Mouse (Mus musculus) right cerebral cortex, postnatal 36 days (tissue): Measurements from ENCODE around the gene Samd13.

Experiments used
- DNase-seq, 2 experiments: peaks; one replicate each; pipeline ENCODE4 v3.0.0; 2022; ENCODE audit warnings: low spot score in 2 of 2, mixed read lengths in 1 of 2

The Samd13 gene

DNA sequence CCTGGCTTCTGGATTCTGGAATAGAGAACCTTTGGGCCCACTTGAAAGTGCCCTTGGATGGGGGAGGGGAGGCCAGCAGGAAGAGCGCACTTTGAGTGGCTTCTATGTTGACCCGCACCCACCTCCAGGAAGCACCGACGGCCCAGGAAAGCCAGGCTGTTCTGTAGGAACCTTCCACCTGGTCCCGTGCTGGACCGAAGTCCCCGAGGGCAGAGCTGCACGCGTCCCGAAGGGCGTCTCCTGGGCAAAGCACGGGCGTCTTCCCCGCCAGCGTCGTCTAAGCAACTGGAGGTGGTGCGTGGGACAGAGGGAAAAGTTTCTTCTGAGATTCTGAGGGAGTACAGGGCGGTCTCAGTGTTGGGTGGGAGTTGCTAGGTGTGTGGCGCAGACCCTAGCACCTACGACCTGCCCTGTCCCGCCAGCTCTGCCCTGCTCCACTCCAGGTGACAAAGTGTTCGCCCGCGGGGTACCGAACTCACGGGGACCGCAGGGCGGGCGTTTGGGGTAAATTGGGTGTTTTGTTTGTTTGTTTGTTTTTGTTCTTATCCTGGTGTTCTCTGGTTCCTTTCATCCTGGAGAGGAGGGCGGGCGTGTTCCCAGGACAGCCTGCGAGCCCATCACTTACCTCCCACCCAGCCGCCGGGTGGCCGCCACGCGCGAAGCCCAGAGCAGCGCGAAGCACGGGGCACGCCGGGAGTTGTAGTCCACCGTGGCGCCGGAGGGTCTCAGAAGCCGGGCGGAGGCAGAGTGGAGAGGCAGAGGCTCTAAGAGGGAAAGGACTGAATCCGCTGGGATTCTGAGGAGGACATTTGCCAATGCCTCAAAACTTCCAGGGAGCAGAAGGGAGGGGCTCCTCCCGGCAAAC, at the start of gene Samd13:
Gene Samd13 (minus strand): TSS at position 782 of the 865 bp plus-strand sequence.
- peak; percentile 25 to 26 for DNase-seq

DNA sequence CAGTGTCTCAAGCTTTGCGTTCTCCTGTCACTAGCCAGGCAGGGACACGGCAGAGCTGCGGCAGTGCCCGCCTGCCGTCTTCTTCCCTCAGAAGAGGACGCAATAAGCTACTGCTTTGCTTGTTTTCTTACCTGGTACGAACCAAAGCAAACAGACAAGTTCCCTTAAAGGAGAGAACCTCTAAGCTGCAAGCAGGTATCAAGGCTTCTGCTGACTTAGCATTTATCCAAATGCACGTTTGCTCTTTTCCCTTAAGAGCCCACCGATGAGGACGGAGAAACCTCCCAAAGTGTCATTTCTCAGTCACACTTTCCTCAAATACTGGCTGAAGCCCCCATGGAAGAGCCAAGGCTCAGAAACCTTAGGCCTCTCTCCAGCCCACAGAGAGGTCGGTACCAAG, 46.1 kb upstream of the Samd13 start:
- no peak for DNase-seq

DNA sequence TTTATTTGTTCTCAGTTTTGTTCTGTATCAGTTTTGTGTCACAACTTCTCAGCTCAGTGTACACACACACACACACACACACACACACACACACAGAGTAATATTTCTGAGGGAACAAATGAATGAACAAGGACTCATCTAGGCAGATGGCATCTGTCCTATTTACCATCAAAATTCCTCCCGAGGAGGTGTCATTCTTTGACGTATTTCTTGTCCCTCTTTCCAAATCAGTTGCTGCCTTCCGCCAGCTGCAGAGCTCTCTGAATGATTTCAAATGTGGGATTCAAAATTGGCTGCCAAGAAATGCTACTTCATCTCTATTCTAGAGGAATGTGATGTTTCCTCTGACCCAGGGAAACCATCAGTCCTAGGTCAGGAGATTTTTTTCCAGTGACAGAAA, 37.6 kb upstream of the Samd13 start:
- peak in 1 of 2 experiments; percentile 34 for DNase-seq

GRCm38 (mm10) chr3:146719696-146720095, 34.3 kb upstream of the Samd13 start:
- DNase-seq: no peak

- no peak for DNase-seq
Observed at GRCm38 (mm10) chr3:146718251-146718650, 32.9 kb upstream of the Samd13 start.

DNA sequence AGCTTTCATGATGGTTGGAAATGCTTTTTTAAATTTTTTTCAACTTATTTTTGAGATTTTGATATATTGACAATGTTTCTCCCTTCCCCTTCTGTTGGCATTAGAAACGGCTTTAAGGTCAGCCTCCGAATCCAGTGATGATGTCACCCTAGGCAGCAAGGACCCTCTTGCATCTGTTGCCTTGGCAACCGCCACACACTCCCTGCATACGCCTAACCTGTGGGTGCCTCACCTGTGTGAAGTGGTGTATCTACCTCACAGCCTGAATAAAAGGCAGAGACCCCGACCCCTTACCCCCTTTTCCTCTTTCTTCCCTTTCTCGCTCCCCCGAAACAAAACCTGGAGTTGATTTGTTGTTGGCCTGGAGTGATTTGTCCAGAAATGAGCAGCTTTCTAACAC, 26.9 kb upstream of the Samd13 start:
- DNase-seq: no peak

DNA sequence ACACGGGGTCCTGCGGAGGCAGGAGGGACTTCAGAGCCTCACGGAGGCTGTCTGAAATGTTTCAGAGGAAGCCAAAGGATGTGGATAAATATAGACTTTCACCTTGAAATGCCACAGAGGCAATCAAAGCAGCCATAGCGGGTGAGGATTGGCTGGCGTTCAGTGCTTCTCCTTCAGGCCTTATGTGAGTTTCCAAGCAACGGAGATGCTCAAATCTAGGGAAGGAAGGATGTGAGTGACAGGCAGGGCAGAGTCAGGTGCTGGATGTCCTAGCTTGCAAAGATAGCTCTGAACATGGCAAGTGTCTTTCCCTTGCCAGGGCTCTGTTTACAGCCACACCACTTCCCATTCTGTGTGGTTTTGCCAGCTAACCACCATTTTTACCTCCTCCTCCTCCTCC, 26.2 kb upstream of the Samd13 start:
- peak; percentile 41 to 43 for DNase-seq

- DNase-seq: peak in 1 of 2 experiments; percentile 28
Observed at GRCm38 (mm10) chr3:146711084-146711483, 25.7 kb upstream of the Samd13 start.

DNA sequence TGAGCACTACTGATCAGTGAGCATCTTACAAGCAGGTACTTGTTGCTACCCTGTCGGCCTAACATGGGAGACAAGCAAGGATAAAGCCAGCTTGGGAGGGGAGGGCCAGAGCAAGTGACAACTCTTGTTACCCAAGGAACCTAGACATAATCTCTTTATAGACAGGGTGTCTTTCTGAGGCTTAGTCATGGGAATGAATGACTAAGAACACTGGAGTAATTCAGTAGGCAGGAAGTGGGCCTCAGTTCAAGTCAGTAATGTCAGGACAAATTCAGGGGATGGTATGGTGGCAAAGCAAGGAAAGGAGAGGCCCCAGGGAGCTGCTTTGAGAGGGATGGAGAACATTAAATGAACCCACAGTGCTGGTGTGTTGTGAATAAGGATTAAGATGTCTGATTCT, 23.7 kb upstream of the Samd13 start:
- DNase-seq: no peak

GRCm38 (mm10) chr3:146708381-146708780, 23.0 kb upstream of the Samd13 start:
- no peak for DNase-seq

DNA sequence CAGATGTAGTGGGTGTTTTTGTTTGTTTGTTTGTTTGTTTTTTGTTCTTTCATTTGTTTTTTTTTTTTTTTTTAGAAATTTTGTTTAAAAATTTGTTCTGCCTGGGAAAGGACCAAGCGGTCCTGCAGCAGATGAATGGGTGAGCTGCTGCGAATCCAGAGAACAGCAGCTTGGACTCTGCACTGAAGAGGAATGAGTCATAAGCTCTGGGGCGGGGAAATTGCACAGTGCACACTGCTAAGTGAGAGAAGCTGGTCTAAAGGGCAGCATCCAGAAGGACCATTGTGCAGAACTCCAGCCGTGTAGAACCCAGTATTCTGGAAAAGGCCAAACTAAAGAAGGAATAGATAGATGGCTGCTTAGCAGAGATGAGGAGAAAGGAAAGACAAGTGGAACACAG, 18.7 kb upstream of the Samd13 start:
- DNase-seq: no peak

DNA sequence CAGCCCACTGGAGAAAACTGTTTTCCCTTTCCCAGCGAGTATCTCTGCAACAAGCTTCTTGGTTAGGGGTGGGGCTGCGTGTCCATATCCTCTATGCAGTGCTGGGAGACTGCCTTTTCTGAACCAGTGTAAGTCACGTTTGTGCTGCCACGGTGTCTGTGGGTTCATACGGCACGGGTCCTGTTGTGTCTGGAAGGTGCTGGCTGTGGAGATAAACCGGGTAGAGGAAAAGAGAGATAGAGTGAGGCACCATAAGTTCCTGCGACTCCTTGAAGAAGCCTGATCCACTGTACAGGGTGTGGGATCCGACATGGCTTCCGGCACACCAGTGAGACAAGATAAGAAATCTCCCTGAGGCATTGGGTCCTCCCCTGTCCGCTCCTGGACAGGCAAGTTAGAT, 14.7 kb upstream of the Samd13 start:
- no peak for DNase-seq

DNA sequence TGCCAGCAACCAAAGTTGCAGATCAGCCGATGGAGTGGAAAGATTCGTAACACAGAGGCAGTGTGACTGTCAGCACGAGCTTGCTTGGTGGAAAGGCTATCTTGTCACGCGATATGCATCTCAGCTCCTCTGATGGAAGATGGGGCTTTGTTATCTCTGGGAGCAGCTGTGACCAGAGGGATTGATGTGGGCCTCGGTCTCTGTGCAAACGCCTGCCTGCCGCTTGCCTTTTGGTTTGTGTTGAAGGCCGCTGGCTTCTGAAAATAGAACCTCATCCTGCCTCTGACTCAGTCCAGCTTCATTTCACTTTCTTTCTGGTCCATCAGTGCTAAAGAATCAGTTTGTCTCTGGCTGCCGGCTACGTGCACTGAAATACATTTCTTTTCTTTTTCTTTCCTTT, 13.6 kb upstream of the Samd13 start:
- no peak for DNase-seq

DNA sequence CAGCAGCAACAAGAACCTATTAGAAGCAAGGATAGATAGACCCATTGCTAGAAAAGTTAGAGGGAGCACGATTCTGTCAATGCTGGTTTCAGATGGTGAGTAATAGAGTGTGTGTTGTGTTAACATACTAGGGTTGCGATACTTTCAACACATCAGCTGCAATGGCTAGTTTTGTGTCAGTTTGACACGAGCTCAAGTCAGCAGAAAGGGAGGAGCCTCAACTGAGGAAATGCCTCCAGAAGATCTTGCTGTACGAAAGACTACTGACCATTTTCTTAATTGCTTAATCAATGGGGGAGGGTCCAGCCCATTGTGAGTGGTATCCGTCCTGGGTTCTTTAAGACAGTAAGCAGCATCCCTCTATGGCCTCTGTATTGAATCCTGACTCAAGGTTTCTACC, 7.2 kb upstream of the Samd13 start:
- no peak for DNase-seq

DNA sequence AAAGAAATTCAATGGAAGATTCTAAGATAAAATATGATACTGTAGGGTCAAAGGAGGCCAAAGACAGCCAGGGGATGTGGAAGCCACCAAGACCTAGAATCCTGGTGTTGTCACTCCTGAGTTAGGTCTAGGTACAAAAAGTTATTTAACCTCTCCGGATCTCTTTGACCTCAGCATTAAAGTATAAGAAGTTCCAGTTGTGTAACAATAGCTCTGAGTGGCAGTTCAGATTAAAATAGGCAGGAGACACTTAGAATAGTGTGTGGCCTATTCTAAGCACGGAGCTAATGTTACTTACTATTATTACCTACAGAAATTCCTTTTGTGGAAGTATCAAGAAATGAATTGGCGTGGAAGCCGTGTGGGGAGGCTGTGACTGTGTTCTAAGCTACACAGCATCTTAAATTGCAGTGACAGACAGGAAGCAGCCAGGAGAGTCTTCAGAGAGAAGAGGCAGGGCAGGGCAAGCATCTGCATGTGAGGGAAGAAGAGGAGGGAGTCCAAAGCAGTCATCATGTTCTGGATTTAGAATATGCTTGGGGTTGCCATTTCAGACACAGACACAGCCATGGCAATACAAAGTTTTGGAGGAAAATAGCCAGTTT, 1.8 kb upstream of the Samd13 start:
- no peak for DNase-seq

DNA sequence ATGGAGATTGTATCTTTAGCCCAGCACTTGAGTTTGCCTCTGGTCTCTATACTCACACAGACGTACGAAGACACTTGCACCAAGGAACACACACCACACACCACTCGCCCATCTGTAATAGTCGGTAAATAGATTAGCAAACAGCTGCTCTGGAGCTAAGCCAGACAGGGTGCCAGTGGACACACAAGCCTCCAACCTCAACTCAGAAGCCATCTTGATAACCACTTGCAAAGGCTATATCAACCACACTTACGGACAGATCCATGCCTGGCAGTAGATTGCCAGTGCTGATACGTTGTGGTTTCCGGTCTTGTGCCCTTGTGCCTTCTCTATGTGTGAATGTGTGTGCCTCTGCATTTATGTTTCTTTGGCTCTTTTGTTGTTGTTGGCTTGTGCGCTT, 1.0 kb upstream of the Samd13 start:
- no peak for DNase-seq

GRCm38 (mm10) chr3:146683095-146683494, 2.3 kb downstream of the Samd13 start:
- no peak for DNase-seq

DNA sequence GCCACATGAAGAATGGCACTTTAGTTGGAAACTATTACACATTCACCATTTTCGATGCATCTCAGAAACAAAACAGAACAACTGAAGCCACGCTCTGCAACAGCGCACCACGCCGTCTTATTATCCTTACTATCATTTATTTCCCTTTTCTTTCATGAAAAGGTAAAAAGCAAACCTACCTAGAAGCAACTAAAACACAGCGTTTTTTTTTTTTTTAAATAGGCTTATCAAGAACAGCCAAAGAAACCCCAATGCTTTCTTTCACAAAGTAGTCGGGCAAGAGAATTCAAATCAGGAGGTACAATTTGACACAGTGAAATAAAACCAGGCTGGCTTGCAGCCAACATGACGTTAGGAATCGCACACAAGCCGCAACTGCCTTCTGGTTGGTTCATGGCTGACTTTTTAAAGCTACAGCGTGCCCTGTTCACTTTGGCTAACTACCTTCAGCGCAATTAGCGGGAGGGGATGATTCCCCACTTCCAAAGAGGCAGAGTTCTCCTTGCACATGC, 3.2 kb downstream of the Samd13 start:
- peak; percentile 48 to 59 for DNase-seq

DNA sequence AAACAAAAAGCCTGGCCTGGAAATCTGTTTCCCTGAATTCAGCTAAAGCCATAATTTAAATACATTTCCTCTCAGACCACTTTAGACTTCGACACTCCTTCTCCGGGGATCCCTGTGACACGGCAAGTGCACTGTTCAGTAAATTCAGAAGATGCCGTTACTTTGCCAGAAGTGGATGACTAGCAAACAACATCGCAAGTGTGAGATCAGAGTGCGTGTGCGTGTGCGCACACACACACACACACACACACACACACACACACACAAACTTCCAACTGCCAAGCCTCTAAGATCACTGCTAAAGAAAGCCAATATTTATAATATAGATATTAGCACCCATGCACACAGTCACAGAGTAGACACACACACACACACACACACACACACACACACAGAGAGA, 3.7 kb downstream of the Samd13 start:
- no peak for DNase-seq

DNA sequence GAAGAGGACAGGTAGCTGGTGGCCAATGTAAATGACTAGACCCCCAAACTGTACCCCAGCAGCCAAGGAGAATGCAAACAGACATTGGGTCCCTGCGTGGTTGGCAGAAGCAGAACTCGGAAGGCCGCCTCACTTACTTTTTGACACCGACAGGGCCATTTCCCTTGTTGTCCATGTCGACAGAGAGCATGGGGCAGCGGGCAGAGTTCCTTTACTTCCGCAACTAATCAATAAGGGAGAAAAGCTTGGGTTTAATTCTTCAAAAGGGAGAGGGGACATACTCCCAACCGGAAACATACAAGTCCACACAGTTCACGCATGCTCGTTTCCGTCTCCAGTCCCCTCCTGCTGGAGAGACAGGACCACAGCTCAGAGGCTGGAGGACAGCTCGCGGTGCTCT, 4.8 kb downstream of the Samd13 start:
- no peak for DNase-seq

DNA sequence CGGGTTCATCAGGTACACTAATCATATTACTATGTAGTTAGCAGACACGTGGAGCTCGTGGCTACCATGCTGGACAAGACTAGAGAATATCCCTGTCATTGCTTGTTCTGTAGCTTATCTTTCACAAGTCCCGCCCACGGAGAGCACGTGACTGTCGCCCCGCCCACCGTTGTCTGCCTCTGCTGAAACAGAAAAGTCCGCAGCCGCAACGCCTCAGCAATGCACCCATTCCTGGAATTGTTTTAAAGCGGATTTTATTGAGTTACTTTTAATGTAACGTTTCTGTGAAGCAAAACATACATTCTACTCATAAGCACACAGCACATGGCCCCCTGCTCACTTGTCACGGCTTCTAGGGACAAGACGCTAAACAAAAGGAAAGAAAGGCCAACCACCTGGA, 5.7 kb downstream of the Samd13 start:
- DNase-seq: no peak

DNA sequence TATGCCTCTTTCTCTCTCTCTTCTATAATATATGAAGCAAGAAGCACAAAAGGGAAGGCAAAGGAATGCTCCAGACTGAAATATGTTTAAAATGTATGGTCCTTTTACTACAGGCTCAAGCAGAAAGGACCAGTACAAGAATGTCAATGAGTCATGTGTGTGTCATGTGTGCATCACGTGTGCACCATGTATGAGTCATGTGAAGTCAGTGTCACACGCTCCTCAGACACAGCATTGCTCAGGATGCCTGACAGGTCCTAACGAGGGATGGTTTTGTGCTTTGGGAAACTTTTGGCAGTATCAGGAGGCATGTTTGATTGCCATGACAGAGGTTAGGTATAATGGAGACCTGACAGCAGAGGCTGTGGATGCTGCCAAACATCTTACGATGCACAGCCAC, 9.2 kb downstream of the Samd13 start:
- DNase-seq: no peak

- DNase-seq: no peak
Observed at GRCm38 (mm10) chr3:146675101-146675500, 10.3 kb downstream of the Samd13 start.
